Mouse (Mus musculus) midbrain, postnatal 0 days (tissue): ENCODE data around the gene Mill2. TPM values are rescaled to one million over a fixed set of nuclear protein-coding genes. Genes with fewer than 3 reads are reported as not detected.
A peak's percentile ranks its signal among the peaks of the same experiment; 100 is the strongest.
"Not testable (repeated sequence)": the region's sequence is repeated elsewhere in the genome, so short reads cannot be mapped to it uniquely, and the experiment has no call there.

Source experiments
- ATAC-seq: fragments of 200-750 bp; cut with Nextera tagmentation; 2 replicates; pipeline ENCODE4 v1.8.0; 2017; ENCODE audit warnings: moderate number of reproducible peaks, mild to moderate bottlenecking, moderate TSS enrichment, moderate library complexity; ENCODE audit not compliant: low FRiP score
- DNase-seq: peaks from one replicate; pipeline ENCODE4 v3.0.0-alpha.2; 2015; ENCODE audit warnings: low spot score
- H3K27ac ChIP-seq: fragments of 300-500 bp; sonication (generic); 2 replicates; pipeline ENCODE4 v1.5.1; 2014; ENCODE audit warnings: low read depth, mild to moderate bottlenecking, low read length, mixed read lengths
- H3K27me3 ChIP-seq: fragments of 300-500 bp; sonication (generic); 2 replicates; pipeline ENCODE4 v1.6.1; 2014; ENCODE audit warnings: low read length, control low read depth, mixed read lengths; ENCODE audit not compliant: insufficient read depth
- H3K36me3 ChIP-seq: fragments of 300-500 bp; sonication (generic); 2 replicates; pipeline ENCODE4 v1.6.1; 2014; ENCODE audit warnings: low read length, control low read depth, mixed read lengths; ENCODE audit not compliant: insufficient read depth
- H3K4me1 ChIP-seq: fragments of 300-500 bp; sonication (generic); 2 replicates; pipeline ENCODE4 v1.6.1; 2014; ENCODE audit warnings: mild to moderate bottlenecking, control low read depth, antibody characterized with exemption, low read length, mixed read lengths; ENCODE audit not compliant: insufficient read depth
- H3K4me2 ChIP-seq: fragments of 300-500 bp; sonication (generic); 2 replicates; pipeline ENCODE4 v1.6.1; 2014; ENCODE audit warnings: low read depth, mild to moderate bottlenecking, low read length, mixed read lengths; ENCODE audit not compliant: poor library complexity, severe bottlenecking
- H3K4me3 ChIP-seq: fragments of 300-500 bp; sonication (generic); 2 replicates; pipeline ENCODE4 v1.5.1; 2014; ENCODE audit warnings: low read depth, mild to moderate bottlenecking, low read length, moderate library complexity
- H3K9ac ChIP-seq: fragments of 300-500 bp; sonication (generic); replicated peaks from 2 replicates; pipeline ENCODE4 v1.6.1; 2014; ENCODE audit warnings: mild to moderate bottlenecking, low read length, moderate library complexity, mixed read lengths; ENCODE audit not compliant: poor library complexity, severe bottlenecking
- H3K9me3 ChIP-seq: fragments of 300-500 bp; sonication (generic); 2 replicates; pipeline ENCODE4 v1.6.1; 2016; ENCODE audit warnings: low read length, control low read depth
- CTCF ChIP-seq: IDR thresholded peaks from 2 replicates; pipeline ENCODE4 v1.5.1; 2016; ENCODE audit warnings: antibody characterized with exemption, mild to moderate bottlenecking
- WGBS: fragments of 180-500 bp; shearing (Covaris S2); extraction: QIAGEN DNeasy Blood & Tissue Kit; methylation state at CpG from one replicate; pipeline ENCODE4 v1.1.7; 2014; 5-methylcytosine and 5-hydroxymethylcytosine counted together
- polyA plus RNA-seq: library from polyadenylated mRNA; unstranded; fragments of >200 nt; fragmentation: Nextera tagmentation; extraction: Ambion mirVana; gene quantifications from 2 replicates; pipeline ENCODE4 v1.2.1, GENCODE M21; 2015
- total RNA-seq: library from RNA; depleted of rRNA; stranded (reverse); fragments of >200 nt; gene quantifications from 2 replicates; pipeline ENCODE4 v1.2.3, GENCODE M21; 2014

The Mill2 gene
- total and polyA plus RNA-seq, 2 experiments from 2014 or later: 0.64 to 3.3 TPM

DNA sequence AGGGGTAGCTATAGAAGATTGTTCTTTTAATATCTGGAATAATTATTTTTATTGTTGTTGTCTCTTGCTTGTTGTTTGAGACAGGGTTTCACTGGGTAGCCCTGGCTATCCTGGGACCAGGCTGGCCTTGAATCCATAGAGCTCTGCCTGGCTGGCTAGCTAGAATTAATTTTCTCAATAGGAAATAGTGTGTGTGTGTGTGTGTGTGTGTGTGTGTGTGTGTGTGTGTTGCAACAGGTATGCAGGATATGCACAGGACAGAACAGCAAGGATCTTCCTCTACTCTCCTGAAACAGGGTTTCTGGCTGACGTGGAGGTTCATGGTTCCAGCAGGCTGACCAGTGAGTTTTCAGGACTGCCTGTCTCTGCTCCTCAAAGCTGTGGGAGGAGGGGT lies 1.4 kb downstream of the Mill2 start:
- no peak for TF ChIP-seq CTCF
- ATAC-seq: no peak
- WGBS: 71% methylated on average over 1 of the region's 1 CpGs
- H3K27me3 ChIP-seq: no peaks in the 10 kb centered on the region
- no peaks in the 10 kb centered on the region for H3K9me3 ChIP-seq
- H3K9ac ChIP-seq: no peak overlapping the region
- H3K36me3 ChIP-seq: no peaks in the 10 kb centered on the region
- no peak overlapping the region for H3K27ac ChIP-seq
- peak overlapping the region; percentile 20 for H3K4me3 ChIP-seq
- H3K4me1 ChIP-seq: no peaks in the 10 kb centered on the region
- DNase-seq: no peak
- peak overlapping the region; percentile 66 for H3K4me2 ChIP-seq

DNA sequence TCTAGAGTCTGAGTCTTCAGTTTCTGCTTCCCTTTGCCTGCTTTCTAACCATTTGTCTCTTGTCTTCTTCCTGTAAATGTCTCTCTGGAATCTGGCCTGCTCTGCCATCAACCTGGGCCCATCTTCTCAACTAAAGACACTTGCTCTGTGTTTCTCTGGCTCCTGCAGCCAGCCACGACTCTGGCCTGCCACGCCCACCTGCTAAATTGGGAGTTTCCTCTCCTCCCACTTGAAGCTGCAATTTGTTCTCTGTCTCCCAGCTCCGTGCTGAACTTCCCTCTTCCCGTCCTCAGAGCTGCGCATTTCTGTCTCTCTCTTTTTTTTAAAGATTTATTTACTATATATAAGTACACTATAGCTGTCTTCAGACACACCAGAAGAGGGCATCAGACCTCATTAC lies 5.0 kb downstream of the Mill2 start:
- no peak overlapping the region for H3K27ac ChIP-seq
- no peaks in the 10 kb centered on the region for H3K9me3 ChIP-seq
- H3K36me3 ChIP-seq: no peaks in the 10 kb centered on the region
- H3K4me2 ChIP-seq: no peak overlapping the region
- H3K27me3 ChIP-seq: no peaks in the 10 kb centered on the region
- DNase-seq (no peak), ATAC-seq (no peak)
- H3K9ac ChIP-seq: no peak overlapping the region
- no peak for TF ChIP-seq CTCF
- H3K4me3 ChIP-seq: no peak overlapping the region
- WGBS: 52% methylated on average over 5 of the region's 5 CpGs
- no peaks in the 10 kb centered on the region for H3K4me1 ChIP-seq

DNA sequence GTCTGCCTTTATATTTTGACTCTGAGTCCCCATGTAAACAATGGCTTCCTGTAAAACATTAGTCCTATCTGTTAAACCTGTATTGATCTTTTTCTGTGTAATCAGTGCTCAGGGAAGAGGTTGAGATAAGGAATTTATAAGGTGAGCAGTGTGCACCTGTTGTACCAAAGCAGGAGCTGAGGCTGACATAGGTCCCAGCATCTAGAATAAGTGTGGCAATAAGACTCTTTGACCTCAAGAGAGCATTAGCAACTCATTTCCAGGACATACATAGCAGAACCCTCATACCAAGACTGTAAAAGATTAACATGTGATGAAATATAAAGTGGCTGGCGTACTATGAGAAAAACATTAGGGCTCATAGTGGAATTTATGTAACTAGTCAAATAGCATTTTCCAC lies 8.6 kb downstream of the Mill2 start:
- TF ChIP-seq CTCF: no peak
- H3K27me3 ChIP-seq: no peaks in the 10 kb centered on the region
- no peak for ATAC-seq
- no peak overlapping the region for H3K27ac ChIP-seq
- WGBS: 97% methylated on average over 1 of the region's 1 CpGs
- no peak overlapping the region for H3K4me2 ChIP-seq
- DNase-seq: no peak
- H3K4me3 ChIP-seq: no peak overlapping the region
- no peak overlapping the region for H3K9ac ChIP-seq
- H3K4me1 ChIP-seq: no peaks in the 10 kb centered on the region
- H3K9me3 ChIP-seq: no peaks in the 10 kb centered on the region
- no peaks in the 10 kb centered on the region for H3K36me3 ChIP-seq

DNA sequence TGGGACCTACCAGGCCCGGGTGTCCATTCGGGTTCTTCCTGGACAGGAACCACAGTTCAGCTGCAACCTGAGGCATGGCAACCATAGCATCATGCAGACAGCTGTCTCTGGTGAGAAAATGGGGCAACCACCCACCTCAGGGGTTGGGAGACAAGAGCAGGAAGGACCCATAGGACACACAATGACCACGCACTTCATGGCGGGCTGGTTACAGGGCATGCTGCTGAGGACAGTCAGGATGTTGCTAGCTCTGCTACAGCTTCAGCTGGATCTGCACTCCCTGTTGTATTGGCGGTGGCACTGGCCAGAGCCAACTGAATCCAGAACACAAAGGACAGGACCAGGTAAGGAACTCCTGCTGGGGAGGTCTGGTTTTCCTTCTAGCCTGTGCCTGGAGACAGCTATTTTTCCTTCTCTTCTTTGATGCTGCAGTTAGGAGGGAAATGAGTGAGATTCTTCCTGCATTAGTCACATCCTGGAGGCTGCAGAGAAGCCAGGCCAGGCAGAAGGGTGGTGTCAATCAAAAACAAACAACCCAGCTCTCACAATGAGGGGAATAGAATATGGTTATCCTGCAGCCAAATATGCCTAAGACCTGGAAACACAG lies 18.6 kb downstream of the Mill2 start:
- H3K9ac ChIP-seq: no peak overlapping the region
- H3K36me3 ChIP-seq: no peaks in the 10 kb centered on the region
- no peaks in the 10 kb centered on the region for H3K4me1 ChIP-seq
- H3K4me3 ChIP-seq: no peak overlapping the region
- DNase-seq (no peak), ATAC-seq (no peak)
- H3K4me2 ChIP-seq: no peak overlapping the region
- no peaks in the 10 kb centered on the region for H3K9me3 ChIP-seq
- H3K27ac ChIP-seq: no peak overlapping the region
- H3K27me3 ChIP-seq: no peaks in the 10 kb centered on the region
- no peak for TF ChIP-seq CTCF
- WGBS: 88% methylated on average over 5 of the region's 5 CpGs

DNA sequence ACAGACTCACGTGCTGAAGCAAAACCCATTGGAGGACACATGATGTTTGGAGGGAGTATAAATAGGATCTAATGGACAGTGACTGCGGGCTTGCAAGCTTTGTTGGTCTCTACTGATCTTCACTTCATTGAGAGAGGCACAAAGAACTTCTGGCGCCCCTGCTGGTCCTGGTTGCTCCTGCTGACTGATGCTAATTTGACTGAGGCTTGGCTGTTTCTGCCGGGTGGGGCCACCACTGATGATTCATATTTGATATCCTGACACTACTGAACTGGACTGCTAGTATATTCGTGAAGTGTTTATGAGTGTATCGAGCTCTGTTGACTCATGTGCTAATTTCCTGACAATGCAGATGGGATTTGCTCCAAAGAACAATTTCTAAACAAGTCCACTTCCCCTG lies 23.0 kb downstream of the Mill2 start:
- Histone ChIP-seq H3K9ac (no peak overlapping the region), H3K27me3 (no peaks in the 10 kb centered on the region), H3K27ac (no peak overlapping the region), H3K4me1 (no peaks in the 10 kb centered on the region), H3K36me3 (no peaks in the 10 kb centered on the region), H3K9me3 (no peaks in the 10 kb centered on the region), H3K4me3 (no peak overlapping the region), H3K4me2 (no peak overlapping the region)
- ATAC-seq (no peak), DNase-seq (no peak)
- 86% methylated on average over 6 of the region's 6 CpGs for WGBS
- no peak for TF ChIP-seq CTCF

DNA sequence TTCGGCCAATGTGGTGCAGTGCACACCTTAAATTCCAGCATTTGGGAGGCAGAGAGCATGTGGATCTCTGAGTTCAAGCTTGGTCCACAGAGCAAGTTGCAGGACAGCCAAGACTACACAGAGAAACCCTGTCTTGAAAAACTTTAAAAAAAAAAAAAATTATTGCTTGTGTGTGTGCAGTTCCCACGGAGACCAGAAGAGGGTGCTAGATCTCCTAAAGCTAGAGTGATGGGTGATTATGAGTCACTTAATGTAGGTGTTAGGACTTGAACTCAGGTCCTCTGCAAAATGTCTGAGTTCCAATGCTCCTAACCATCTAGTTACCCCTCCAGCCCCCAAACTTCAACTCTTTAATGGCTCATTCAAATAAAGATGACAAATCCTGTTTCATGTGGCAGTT lies 28.7 kb downstream of the Mill2 start:
- DNase-seq (no peak), ATAC-seq (no peak)
- Histone ChIP-seq H3K4me2 (no peak overlapping the region), H3K27me3 (no peaks in the 10 kb centered on the region), H3K4me1 (no peaks in the 10 kb centered on the region), H3K9ac (no peak overlapping the region), H3K36me3 (no peaks in the 10 kb centered on the region), H3K4me3 (no peak overlapping the region), H3K9me3 (no peaks in the 10 kb centered on the region), H3K27ac (no peak overlapping the region)
- 88% methylated on average over 2 of the region's 2 CpGs for WGBS
- no peak for TF ChIP-seq CTCF

DNA sequence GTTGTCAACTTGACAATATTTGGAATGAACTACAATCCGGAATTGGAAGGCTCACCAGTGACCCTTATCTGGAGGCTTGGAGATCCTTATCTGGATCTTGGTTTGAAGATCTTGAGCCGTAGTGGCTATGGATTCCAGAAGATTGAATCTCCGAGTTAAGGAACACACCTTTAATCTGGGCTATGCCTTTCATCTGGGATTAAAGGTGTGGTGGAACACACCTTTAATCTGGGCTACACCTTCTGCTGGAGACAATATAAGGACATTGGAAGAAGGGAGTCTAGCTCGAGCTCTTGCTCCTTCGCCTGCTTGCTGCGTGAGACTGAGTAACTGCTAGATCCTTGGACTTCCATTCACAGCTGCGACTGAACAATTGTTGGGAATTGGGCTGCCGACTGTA lies 31.3 kb downstream of the Mill2 start, which contains the start of gene Pglyrp1:
Gene Pglyrp1 (plus strand): TSS at position 301 of the 400 bp plus-strand sequence.
- H3K27ac ChIP-seq, H3K4me3 ChIP-seq, H3K4me2 ChIP-seq, ATAC-seq, H3K4me1 ChIP-seq, H3K9ac ChIP-seq, DNase-seq, H3K36me3 ChIP-seq, H3K27me3 ChIP-seq, H3K9me3 ChIP-seq: not testable (repeated sequence)
- WGBS: no CpG with 5 or more reads among the region's 8 CpGs
